Mouse (Mus musculus) cerebellum, adult 9-11 months (tissue): Measurements from ENCODE around the gene Gatd1.
"Not testable (repeated sequence)": the region's sequence is repeated elsewhere in the genome, so short reads cannot be mapped to it uniquely, and the experiment has no call there.

Experiments used
- DNase-seq: peaks from one replicate; pipeline ENCODE4 v3.0.0; 2022

Gatd1 gene

GRCm38 (mm10) chr7:141413809-141414584, at the start of gene Gatd1:
Gene Gatd1 (minus strand): TSS chr7:141414136.
- DNase-seq = peak; percentile 98

GRCm38 (mm10) chr7:141462333-141462821, 48.4 kb upstream of the Gatd1 start:
- DNase-seq = peak; percentile 71

GRCm38 (mm10) chr7:141461521-141462332, 47.8 kb upstream of the Gatd1 start:
- DNase-seq = peak; percentile 66

GRCm38 (mm10) chr7:141460391-141461113, 46.6 kb upstream of the Gatd1 start, which contains the start of gene Cracr2b:
Gene Cracr2b (plus strand): TSS chr7:141461094.
- peak; percentile 75 for DNase-seq

GRCm38 (mm10) chr7:141460001-141460390, 46.1 kb upstream of the Gatd1 start:
- no peak for DNase-seq

GRCm38 (mm10) chr7:141459301-141459711, 45.4 kb upstream of the Gatd1 start:
- peak; percentile 91 for DNase-seq

- no peak for DNase-seq
Measured at GRCm38 (mm10) chr7:141458661-141459060, 44.7 kb upstream of the Gatd1 start.

GRCm38 (mm10) chr7:141457986-141458660, 44.2 kb upstream of the Gatd1 start:
- DNase-seq = peak; percentile 78

- DNase-seq = peak; percentile 67
Measured at GRCm38 (mm10) chr7:141457236-141457635, 43.3 kb upstream of the Gatd1 start.

- DNase-seq = no peak
Measured at GRCm38 (mm10) chr7:141456739-141457138, 42.8 kb upstream of the Gatd1 start.

- peak; percentile 87 for DNase-seq
Measured at GRCm38 (mm10) chr7:141455610-141456314, 41.8 kb upstream of the Gatd1 start.

- peak; percentile 91 for DNase-seq
Measured at GRCm38 (mm10) chr7:141454967-141455551, 41.1 kb upstream of the Gatd1 start, which contains the start of gene Pnpla2. Gene Pnpla2 (plus strand): TSS chr7:141455198.

- DNase-seq = no peak
Measured at GRCm38 (mm10) chr7:141453636-141454035, 39.7 kb upstream of the Gatd1 start.

GRCm38 (mm10) chr7:141451928-141452327, 38.0 kb upstream of the Gatd1 start:
- DNase-seq = no peak

GRCm38 (mm10) chr7:141447110-141447991, 33.4 kb upstream of the Gatd1 start, which contains the start of gene Rplp2:
Gene Rplp2 (plus strand): TSS chr7:141447370.
- DNase-seq = peak; percentile 94

- not testable (repeated sequence) for DNase-seq
Measured at GRCm38 (mm10) chr7:141446374-141446773, 32.4 kb upstream of the Gatd1 start.

- DNase-seq = peak; percentile 47
Measured at GRCm38 (mm10) chr7:141443828-141444237, 29.9 kb upstream of the Gatd1 start, which contains the start of gene Pidd1. Gene Pidd1 (minus strand): TSS chr7:141444025.

- DNase-seq = peak; percentile 64
Measured at GRCm38 (mm10) chr7:141443081-141443821, 29.3 kb upstream of the Gatd1 start.

- DNase-seq = no peak
Measured at GRCm38 (mm10) chr7:141442199-141442598, 28.3 kb upstream of the Gatd1 start.
